Mouse (Mus musculus): Measurements from ENCODE around the gene Amigo2. TPM values are rescaled to one million over a fixed set of nuclear protein-coding genes. Genes with fewer than 3 reads are reported as not detected.

The Amigo2 gene
- total and polyA plus RNA-seq, 3 experiments, result 6.4 to 23.0 (median 19.1) TPM

- TF ChIP-seq IRF4 (IDR thresholded peaks at IDR 0.05; ENCODE audit: low read depth, low read length) (peak; percentile 56; the same call in 1 of the 2 replicates), JUND (conservative IDR thresholded peaks at IDR 0.05; ENCODE audit: low read depth, low read length) (no peak), USF2 (conservative IDR thresholded peaks at IDR 0.05; ENCODE audit: low read depth, low read length) (no peak), SMC3 (IDR thresholded peaks at IDR 0.05; ENCODE audit: low read depth, low read length) (peak; percentile 55), POLR2AphosphoS2 (IDR thresholded peaks at IDR 0.05; ENCODE audit: low read depth, low read length) (no peak), PAX5 (IDR thresholded peaks at IDR 0.05; ENCODE audit: low read length) (no peak)
These were observed 40.6 kb downstream of the Amigo2 start (continued) for GRCm38 (mm10) chr15:97206506-97206905.

- H3K36me3 ChIP-seq (replicated peaks in 1 of 2; ENCODE audit: control insufficient read depth in 1 of 2, insufficient read depth in 1 of 2, low read length in 1 of 2), result peaks cover 0 to 7% of the 10 kb centered on the region in 2 experiments
- TF ChIP-seq IRF4 (IDR thresholded peaks at IDR 0.05; ENCODE audit: low read depth, low read length) (peak; percentile 84), RCOR1 (conservative IDR thresholded peaks at IDR 0.05; ENCODE audit: low read depth, low read length) (0 out of 2 replicates have a peak, but pooled peaks have one; percentile 18), TBP (conservative IDR thresholded peaks at IDR 0.05; ENCODE audit: low read depth, low read length) (0 out of 2 replicates have a peak, but pooled peaks have one; percentile 46), ZMIZ1 (IDR thresholded peaks at IDR 0.05; ENCODE audit: low read depth, low read length) (no peak), ZC3H11A (IDR thresholded peaks at IDR 0.05; ENCODE audit: low read depth, low read length) (no peak), MEF2A (IDR thresholded peaks at IDR 0.05; ENCODE audit: borderline replicate concordance, low read depth, low read length) (peak; percentile 91), CHD2 (IDR thresholded peaks at IDR 0.05; ENCODE audit: low read length) (no peak), BHLHE40 (IDR thresholded peaks at IDR 0.05; ENCODE audit: low read depth, low read length) (peak; percentile 82), JUND (conservative IDR thresholded peaks at IDR 0.05; ENCODE audit: low read depth, low read length) (0 out of 2 replicates have a peak, but pooled peaks have one; percentile 7), NELFE (IDR thresholded peaks at IDR 0.05; ENCODE audit: low read depth, low read length) (no peak), MAFK (IDR thresholded peaks at IDR 0.05; ENCODE audit: insufficient replicate concordance, low read length) (0 out of 2 replicates have a peak, but pooled peaks have one; percentile 42), CTCF (conservative IDR thresholded peaks at IDR 0.05 in 1 of 2, IDR thresholded peaks at IDR 0.05 in 1 of 2; ENCODE audit: low read depth in 2 of 2, low read length in 2 of 2) (no peak), ELF1 (IDR thresholded peaks at IDR 0.05; ENCODE audit: low read depth, low read length) (peak; percentile 56; the same call in 1 of the 2 replicates), USF2 (conservative IDR thresholded peaks at IDR 0.05; ENCODE audit: low read depth, low read length) (no peak), POLR2A (IDR thresholded peaks at IDR 0.05; ENCODE audit: low read depth, low read length) (no peak; the same call in 1 of the 2 replicates), EP300 (IDR thresholded peaks at IDR 0.05; ENCODE audit: low read length) (peak; percentile 83), JUN (IDR thresholded peaks at IDR 0.05; ENCODE audit: insufficient read depth, low read depth, low read length) (peak; percentile 35; the same call in 1 of the 2 replicates), TCF12 (IDR thresholded peaks at IDR 0.05; ENCODE audit: low read depth, low read length) (peak; percentile 79), ETS1 (conservative IDR thresholded peaks at IDR 0.05; ENCODE audit: low read depth, low read length) (peak; percentile 58)
- peak overlapping the region; percentile 93; the same call in 1 of the 2 replicates for H3K27ac ChIP-seq (ENCODE audit: insufficient read depth, low read depth)
- dilution Hi-C loops (cut with MboI; ENCODE audit: extremely low pct_ligation_motif_present, extremely low pct_unique_long_range_greater_than_20kb, low sequenced_read_pairs), result no loop called here
- peak; percentile 93 for DNase-seq (ENCODE audit: extremely low read depth)
- no peaks in the 10 kb centered on the region for H3K79me2 ChIP-seq (replicated peaks; ENCODE audit: control insufficient read depth, extremely low read depth, insufficient read depth, poor library complexity, severe bottlenecking)
- H3K9ac ChIP-seq (ENCODE audit: insufficient read depth, low read depth), result peak overlapping the region; percentile 97
- in situ Hi-C loops (cut with MboI; ENCODE audit: low pct_ligation_motif_present, low pct_unique_long_range_greater_than_20kb, low sequenced_read_pairs), result no loop called here
- H3K4me3 ChIP-seq (replicated peaks in 1 of 3; ENCODE audit: low read depth in 2 of 3, low read length in 2 of 3, poor library complexity in 1 of 3), result peak overlapping the region in 2 of 3 experiments; percentile 65 to 78
- H3K9me3 ChIP-seq (replicated peaks; ENCODE audit: low read length), result peaks cover 4% of the 10 kb centered on the region
- H3K4me2 ChIP-seq (ENCODE audit: insufficient read depth, low read depth, poor library complexity, severe bottlenecking), result peak overlapping the region; percentile 92; the same call in 1 of the 2 replicates
- peaks cover 2 to 10% of the 10 kb centered on the region in 2 experiments; a peak in 3 of 4 replicates for H3K4me1 ChIP-seq (ENCODE audit: control insufficient read depth in 1 of 2, insufficient read depth in 2 of 2)
- H3K27me3 ChIP-seq (replicated peaks), result no peaks in the 10 kb centered on the region
These were observed 41.3 kb downstream of the Amigo2 start for GRCm38 (mm10) chr15:97205776-97206175.
